Mouse (Mus musculus) hindbrain, embryonic 11.5 days (tissue): ENCODE data around the gene Tmem171. TPM values are rescaled to one million over a fixed set of nuclear protein-coding genes. Genes with fewer than 3 reads are reported as not detected.

Experiments used
- ATAC-seq: fragments of 200-750 bp; cut with Nextera tagmentation; 2 replicates; pipeline ENCODE4 v1.8.0; 2017; ENCODE audit warnings: mild to moderate bottlenecking, moderate TSS enrichment, moderate library complexity; ENCODE audit not compliant: low FRiP score
- DNase-seq: peaks from one replicate; pipeline ENCODE4 v3.0.0-alpha.2; 2015; ENCODE audit warnings: low spot score
- H3K27ac ChIP-seq: fragments of 300-500 bp; sonication (generic); 2 replicates; pipeline ENCODE4 v1.5.1; 2014; ENCODE audit warnings: mild to moderate bottlenecking, low read depth, low read length
- H3K27me3 ChIP-seq: fragments of 300-500 bp; sonication (generic); 2 replicates; pipeline ENCODE4 v1.6.1; 2014; ENCODE audit warnings: mild to moderate bottlenecking, low read length, moderate library complexity, mixed read lengths; ENCODE audit not compliant: control insufficient read depth, insufficient read depth
- H3K36me3 ChIP-seq: fragments of 300-500 bp; sonication (generic); 2 replicates; pipeline ENCODE4 v1.6.1; 2014; ENCODE audit warnings: mild to moderate bottlenecking, low read length, moderate library complexity, mixed read lengths; ENCODE audit not compliant: control insufficient read depth, insufficient read depth
- H3K4me1 ChIP-seq: fragments of 300-500 bp; sonication (generic); replicated peaks from 2 replicates; pipeline ENCODE4 v1.6.1; 2014; ENCODE audit warnings: low read length, mixed read lengths; ENCODE audit not compliant: control insufficient read depth, insufficient read depth
- H3K4me2 ChIP-seq: fragments of 300-500 bp; sonication (generic); replicated peaks from 2 replicates; pipeline ENCODE4 v1.6.1; 2014; ENCODE audit warnings: mild to moderate bottlenecking, low read depth, low read length
- H3K4me3 ChIP-seq: fragments of 300-500 bp; sonication (generic); 2 replicates; pipeline ENCODE4 v1.5.1; 2014; ENCODE audit warnings: low read depth, low read length
- H3K9ac ChIP-seq: fragments of 300-500 bp; sonication (generic); 2 replicates; pipeline ENCODE4 v1.6.1; 2014; ENCODE audit warnings: low read depth, low read length
- H3K9me3 ChIP-seq: fragments of 300-500 bp; sonication (generic); 2 replicates; pipeline ENCODE4 v1.6.1; 2016; ENCODE audit warnings: low read length; ENCODE audit not compliant: control insufficient read depth
- WGBS: fragments of 180-500 bp; shearing (Covaris S2); extraction: QIAGEN DNeasy Blood & Tissue Kit; methylation state at CpG from one replicate; pipeline ENCODE4 v1.1.7; 2014; 5-methylcytosine and 5-hydroxymethylcytosine counted together
- polyA plus RNA-seq: library from polyadenylated mRNA; unstranded; fragments of >200 nt; fragmentation: Nextera tagmentation; extraction: Ambion mirVana; gene quantifications from 2 replicates; pipeline ENCODE4 v1.2.1, GENCODE M21; 2014

Gene Tmem171
- polyA plus RNA-seq, 1 experiment from 2014 or later, result not detected

- no peak overlapping the region for H3K4me2 ChIP-seq
- no peak overlapping the region for H3K27ac ChIP-seq
- WGBS, result 90% methylated on average over 5 of the region's 5 CpGs
- DNase-seq (no peak), ATAC-seq (no peak)
- H3K36me3 ChIP-seq, result no peaks in the 10 kb centered on the region
- H3K9me3 ChIP-seq, result no peaks in the 10 kb centered on the region
- H3K9ac ChIP-seq, result no peak overlapping the region
- H3K4me1 ChIP-seq, result no peaks in the 10 kb centered on the region
- no peaks in the 10 kb centered on the region for H3K27me3 ChIP-seq
- no peak overlapping the region for H3K4me3 ChIP-seq
Observed at GRCm38 (mm10) chr13:98638507-98639166, 56.0 kb downstream of the Tmem171 start.

GRCm38 (mm10) chr13:98637145-98637544, 57.5 kb downstream of the Tmem171 start, which contains the start of gene Tmem174:
Gene Tmem174 (minus strand): TSS chr13:98637410.
- Histone ChIP-seq H3K4me1 (no peaks in the 10 kb centered on the region), H3K9ac (no peak within 1 kb of the TSS), H3K4me2 (no peak within 1 kb of the TSS), H3K36me3 (no peaks in the 10 kb centered on the region), H3K27me3 (no peaks in the 10 kb centered on the region), H3K9me3 (no peaks in the 10 kb centered on the region), H3K27ac (no peak within 1 kb of the TSS), H3K4me3 (no peak within 1 kb of the TSS)
- ATAC-seq, result no peak
- DNase-seq, result no peak
- WGBS, result 89% methylated on average over 12 of the region's 12 CpGs

GRCm38 (mm10) chr13:98636571-98636970, 58.1 kb downstream of the Tmem171 start:
- Histone ChIP-seq H3K36me3 (no peaks in the 10 kb centered on the region), H3K27me3 (no peaks in the 10 kb centered on the region), H3K4me3 (no peak overlapping the region), H3K27ac (no peak overlapping the region), H3K9ac (no peak overlapping the region), H3K9me3 (no peaks in the 10 kb centered on the region), H3K4me1 (no peaks in the 10 kb centered on the region), H3K4me2 (no peak overlapping the region)
- WGBS, result 60% methylated on average over 18 of the region's 18 CpGs
- ATAC-seq (no peak), DNase-seq (no peak)

Other genes with a start within 250 kb of the Tmem171 start
- 0.78 and 0.94 TPM in 2 replicates for gene Gm10320, start 202.8 kb downstream of the Tmem171 start, polyA plus RNA-seq
- gene Tmem174, start 57.4 kb downstream of the Tmem171 start, polyA plus RNA-seq, result not detected in 2 replicates
- gene Fcho2, start 120.6 kb upstream of the Tmem171 start, polyA plus RNA-seq, result 28.5 and 35.5 TPM in 2 replicates
- gene Tnpo1, start 231.6 kb upstream of the Tmem171 start, polyA plus RNA-seq, result 66.9 and 124 TPM in 2 replicates